Mouse (Mus musculus) hindbrain, embryonic 13.5 days (tissue): Measurements from ENCODE around the gene Ubald2. TPM values are rescaled to one million over a fixed set of nuclear protein-coding genes. Genes with fewer than 3 reads are reported as not detected.

Experiments used
- ATAC-seq: fragments of 200-750 bp; cut with Nextera tagmentation; 2 replicates; pipeline ENCODE4 v1.8.0; 2017; ENCODE audit warnings: moderate TSS enrichment; ENCODE audit not compliant: low FRiP score
- H3K27ac ChIP-seq: fragments of 300-500 bp; sonication (generic); 2 replicates; pipeline ENCODE4 v1.5.1; 2015; ENCODE audit warnings: inconsistent platforms, mild to moderate bottlenecking, moderate library complexity
- H3K27me3 ChIP-seq: fragments of 300-500 bp; sonication (generic); 2 replicates; pipeline ENCODE4 v1.6.1; 2015; ENCODE audit warnings: mild to moderate bottlenecking, inconsistent platforms
- H3K36me3 ChIP-seq: fragments of 300-500 bp; sonication (generic); 2 replicates; pipeline ENCODE4 v1.6.1; 2015; ENCODE audit warnings: mild to moderate bottlenecking, inconsistent platforms
- H3K4me1 ChIP-seq: fragments of 300-500 bp; sonication (generic); replicated peaks from 2 replicates; pipeline ENCODE4 v1.6.1; 2015; ENCODE audit warnings: inconsistent platforms
- H3K4me2 ChIP-seq: fragments of 300-500 bp; sonication (generic); 2 replicates; pipeline ENCODE4 v1.6.1; 2015; ENCODE audit warnings: inconsistent platforms, mild to moderate bottlenecking, moderate library complexity
- H3K4me3 ChIP-seq: fragments of 300-500 bp; sonication (generic); 2 replicates; pipeline ENCODE4 v1.5.1; 2015; ENCODE audit warnings: mild to moderate bottlenecking, inconsistent platforms
- H3K9ac ChIP-seq: fragments of 300-500 bp; sonication (generic); 2 replicates; pipeline ENCODE4 v1.6.1; 2015; ENCODE audit warnings: mild to moderate bottlenecking, inconsistent platforms
- H3K9me3 ChIP-seq: fragments of 300-500 bp; sonication (generic); 2 replicates; pipeline ENCODE4 v1.6.1; 2016; ENCODE audit warnings: inconsistent platforms
- WGBS: fragments of 180-500 bp; shearing (Covaris S2); methylation state at CpG from one replicate; pipeline ENCODE4 v1.1.7; 2015; 5-methylcytosine and 5-hydroxymethylcytosine counted together
- polyA plus RNA-seq: library from polyadenylated mRNA; unstranded; fragments of >200 nt; fragmentation: Nextera tagmentation; extraction: Ambion mirVana; gene quantifications from 2 replicates; pipeline ENCODE4 v1.2.1, GENCODE M21; 2015

Gene Ubald2
- polyA plus RNA-seq, 1 experiment from 2014 or later: 43.6 TPM

DNA sequence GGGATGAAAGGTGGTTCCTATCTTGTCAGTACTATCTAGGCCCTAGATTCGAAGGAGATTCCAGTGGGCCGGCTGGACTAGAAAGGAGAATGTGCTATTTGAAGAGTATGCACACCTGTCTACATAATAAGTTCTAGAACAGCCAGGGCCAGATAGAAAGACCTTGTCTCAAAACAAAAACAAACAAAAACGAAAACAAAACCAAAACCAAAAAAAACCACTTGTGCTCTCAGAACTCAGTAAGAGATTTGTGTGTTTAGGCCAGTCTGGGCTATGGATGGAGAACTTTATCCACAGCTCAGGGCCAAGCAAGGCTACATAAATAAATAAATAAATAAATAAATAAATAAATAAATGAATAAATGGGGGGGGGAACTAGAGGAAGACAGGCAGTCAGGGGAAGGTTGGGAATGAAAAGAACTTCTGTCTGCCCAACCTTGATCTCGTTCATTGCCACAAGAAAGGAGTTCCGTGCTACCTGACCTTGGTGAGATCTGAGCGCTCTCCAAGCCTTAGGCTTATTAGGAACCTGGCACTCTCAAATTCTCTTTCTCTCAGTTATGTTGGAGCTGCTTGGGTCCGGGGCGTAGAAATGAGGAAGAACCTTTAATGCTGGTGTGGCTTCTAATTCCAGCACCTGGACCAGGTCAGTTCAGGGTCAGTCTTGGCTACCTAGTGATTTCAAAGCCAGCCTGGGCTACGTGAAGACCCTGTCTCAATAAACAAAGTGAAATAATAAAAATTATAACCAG is 3.9 kb upstream of the Ubald2 start:
- no peak overlapping the region for H3K4me3 ChIP-seq
- H3K27me3 ChIP-seq: peaks cover 9% of the 10 kb centered on the region; the same call in 1 of the 2 replicates
- no peak overlapping the region for H3K9ac ChIP-seq
- no peaks in the 10 kb centered on the region for H3K9me3 ChIP-seq
- no peak overlapping the region for H3K27ac ChIP-seq
- no peak for ATAC-seq
- H3K36me3 ChIP-seq: no peaks in the 10 kb centered on the region
- H3K4me2 ChIP-seq: no peak overlapping the region
- peaks cover 5% of the 10 kb centered on the region for H3K4me1 ChIP-seq
- WGBS: 86% methylated on average over 9 of the region's 9 CpGs

DNA sequence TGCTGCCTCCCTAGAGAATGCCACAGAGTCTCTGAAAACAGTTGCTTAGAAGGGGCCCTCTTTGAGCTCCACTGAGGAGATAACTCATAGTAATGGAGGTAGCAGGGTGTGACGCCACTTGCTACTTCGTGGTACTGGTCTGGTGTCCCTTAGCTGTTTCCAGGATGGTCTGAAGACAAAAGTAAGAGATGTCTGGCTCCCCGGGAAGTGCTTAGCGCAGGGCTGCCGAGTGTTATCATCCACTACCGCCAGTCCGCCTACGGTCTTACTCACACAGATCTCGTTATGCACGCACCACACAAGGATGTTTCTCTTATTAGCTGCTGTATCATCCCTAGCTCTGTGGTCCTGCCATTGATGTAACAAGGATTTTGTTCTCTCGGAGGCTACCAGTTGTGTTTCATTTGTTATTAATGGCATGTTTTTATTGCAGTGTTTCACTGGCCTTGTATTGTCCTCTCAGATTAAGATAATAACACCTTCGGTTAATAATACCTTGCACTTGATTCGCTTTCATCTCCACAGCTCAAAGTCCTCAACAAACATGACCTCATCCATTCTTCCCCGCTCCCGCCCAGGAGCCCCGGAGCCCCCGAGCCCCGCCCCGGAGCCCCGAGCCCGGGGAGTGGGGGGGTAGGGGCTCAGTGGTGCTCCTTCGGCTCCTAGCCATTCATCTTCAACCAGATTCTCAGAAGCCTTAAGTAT is 3.0 kb upstream of the Ubald2 start:
- Histone ChIP-seq H3K4me3 (no peak overlapping the region), H3K4me1 (peaks cover 13% of the 10 kb centered on the region), H3K27ac (no peak overlapping the region), H3K4me2 (no peak overlapping the region), H3K9me3 (no peaks in the 10 kb centered on the region), H3K9ac (no peak overlapping the region), H3K36me3 (peaks cover 2% of the 10 kb centered on the region; the same call in 1 of the 2 replicates), H3K27me3 (peaks cover 9% of the 10 kb centered on the region; the same call in 1 of the 2 replicates)
- WGBS: 45% methylated on average over 22 of the region's 22 CpGs
- ATAC-seq: no peak

DNA sequence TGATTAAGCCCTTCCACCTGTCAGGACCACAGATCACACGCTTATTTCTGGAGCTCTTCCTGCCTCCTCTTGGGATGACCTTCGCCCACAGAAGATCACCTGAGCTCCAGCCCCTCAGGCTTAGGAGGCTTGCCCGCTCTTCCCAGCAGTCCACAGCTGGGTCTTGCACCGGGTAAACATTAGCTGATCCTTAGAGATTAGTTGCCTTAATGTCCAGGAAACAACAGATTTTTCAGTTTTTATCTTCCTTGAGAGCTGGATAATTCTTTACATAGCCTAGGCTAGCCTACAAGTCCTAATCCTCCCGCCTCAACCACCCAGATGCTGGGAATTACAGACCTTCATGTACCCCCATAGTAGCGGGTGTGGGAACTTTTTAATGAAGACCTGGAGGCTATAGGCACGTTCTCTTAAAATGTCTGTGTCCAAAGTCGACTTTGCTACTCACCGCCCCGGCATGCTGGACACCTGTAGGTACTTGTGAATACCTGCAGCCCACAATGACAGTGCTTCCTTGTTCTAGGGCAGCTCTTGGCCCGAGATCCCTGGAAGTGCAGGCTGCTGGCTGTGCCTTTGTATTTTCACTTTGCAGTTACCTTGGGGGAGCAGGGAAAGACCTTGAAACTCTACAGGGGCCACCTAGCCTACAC is 2.3 kb upstream of the Ubald2 start:
- Histone ChIP-seq H3K27ac (no peak overlapping the region), H3K9ac (no peak overlapping the region), H3K4me1 (peaks cover 20% of the 10 kb centered on the region), H3K4me3 (no peak overlapping the region), H3K9me3 (no peaks in the 10 kb centered on the region), H3K27me3 (peaks cover 9% of the 10 kb centered on the region; the same call in 1 of the 2 replicates), H3K4me2 (no peak overlapping the region), H3K36me3 (peaks cover 8% of the 10 kb centered on the region; the same call in 1 of the 2 replicates)
- no peak for ATAC-seq
- 56% methylated on average over 11 of the region's 11 CpGs for WGBS

DNA sequence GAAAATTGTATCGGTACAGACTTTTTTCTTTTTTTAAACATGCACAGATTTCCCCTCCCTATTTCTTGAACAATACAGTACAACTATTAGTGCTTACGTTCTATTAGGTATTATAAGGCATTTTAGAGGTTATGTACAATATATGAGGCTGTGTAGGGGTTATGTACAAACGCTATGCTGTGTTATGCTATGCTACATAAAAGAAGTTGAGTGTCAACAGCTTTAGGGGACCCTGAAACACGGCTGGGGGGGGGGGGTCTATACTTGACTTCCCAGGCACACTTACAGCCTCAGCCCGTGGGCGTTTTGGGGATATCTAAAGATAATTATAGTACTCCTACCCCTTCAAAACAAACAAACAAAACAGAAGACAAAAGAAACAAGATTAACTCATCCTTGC is 1.8 kb upstream of the Ubald2 start:
- H3K4me3 ChIP-seq: no peak overlapping the region
- H3K4me2 ChIP-seq: no peak overlapping the region
- no peak overlapping the region for H3K9ac ChIP-seq
- no peak for ATAC-seq
- H3K36me3 ChIP-seq: peaks cover 14% of the 10 kb centered on the region; the same call in 1 of the 2 replicates
- H3K27me3 ChIP-seq: peaks cover 9% of the 10 kb centered on the region; the same call in 1 of the 2 replicates
- 57% methylated on average over 6 of the region's 6 CpGs for WGBS
- H3K27ac ChIP-seq: no peak overlapping the region
- peaks cover 26% of the 10 kb centered on the region for H3K4me1 ChIP-seq
- H3K9me3 ChIP-seq: no peaks in the 10 kb centered on the region

DNA sequence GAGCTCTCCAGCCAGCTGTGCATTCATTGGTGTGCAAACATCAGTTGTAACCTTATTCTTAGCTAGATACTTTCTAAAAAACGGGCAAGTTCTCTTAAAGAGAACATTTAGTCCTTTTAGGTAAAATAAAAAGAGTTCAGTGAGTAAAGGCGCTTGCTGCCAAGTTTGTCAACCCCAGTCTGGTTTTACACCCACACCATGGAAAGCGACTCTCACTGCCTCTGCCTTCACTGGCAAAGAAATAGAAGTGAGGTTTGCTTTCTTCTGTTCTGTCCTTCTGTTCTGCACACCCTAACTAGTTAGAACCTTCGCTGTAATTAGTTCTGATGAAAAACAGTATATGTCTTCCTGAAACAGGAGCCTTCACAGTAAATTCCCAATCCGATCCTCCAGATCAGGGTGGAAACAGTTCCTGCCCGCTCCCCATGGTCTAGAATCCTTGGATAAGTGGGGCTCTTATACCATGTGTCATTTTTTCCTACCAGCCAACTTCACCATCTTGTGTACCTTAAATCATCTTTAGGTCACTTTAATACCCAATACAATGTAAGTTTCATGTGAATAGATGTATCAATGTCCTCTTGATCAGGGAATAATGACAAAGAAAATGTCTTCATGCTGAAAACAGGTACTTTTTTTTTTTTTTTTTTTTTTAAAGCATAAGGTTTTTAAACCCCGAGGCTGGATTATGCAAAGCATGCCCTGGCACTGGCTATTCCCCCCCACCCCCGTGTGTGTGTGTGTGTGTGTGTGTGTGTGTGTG is 1.1 kb upstream of the Ubald2 start:
- H3K4me2 ChIP-seq: no peak overlapping the region
- WGBS: 68% methylated on average over 8 of the region's 8 CpGs
- H3K9ac ChIP-seq: no peak overlapping the region
- H3K4me3 ChIP-seq: no peak overlapping the region
- peaks cover 21% of the 10 kb centered on the region; the same call in 1 of the 2 replicates for H3K36me3 ChIP-seq
- ATAC-seq: no peak
- no peak overlapping the region for H3K27ac ChIP-seq
- H3K27me3 ChIP-seq: peaks cover 9% of the 10 kb centered on the region; the same call in 1 of the 2 replicates
- H3K9me3 ChIP-seq: no peaks in the 10 kb centered on the region
- H3K4me1 ChIP-seq: peaks cover 32% of the 10 kb centered on the region

DNA sequence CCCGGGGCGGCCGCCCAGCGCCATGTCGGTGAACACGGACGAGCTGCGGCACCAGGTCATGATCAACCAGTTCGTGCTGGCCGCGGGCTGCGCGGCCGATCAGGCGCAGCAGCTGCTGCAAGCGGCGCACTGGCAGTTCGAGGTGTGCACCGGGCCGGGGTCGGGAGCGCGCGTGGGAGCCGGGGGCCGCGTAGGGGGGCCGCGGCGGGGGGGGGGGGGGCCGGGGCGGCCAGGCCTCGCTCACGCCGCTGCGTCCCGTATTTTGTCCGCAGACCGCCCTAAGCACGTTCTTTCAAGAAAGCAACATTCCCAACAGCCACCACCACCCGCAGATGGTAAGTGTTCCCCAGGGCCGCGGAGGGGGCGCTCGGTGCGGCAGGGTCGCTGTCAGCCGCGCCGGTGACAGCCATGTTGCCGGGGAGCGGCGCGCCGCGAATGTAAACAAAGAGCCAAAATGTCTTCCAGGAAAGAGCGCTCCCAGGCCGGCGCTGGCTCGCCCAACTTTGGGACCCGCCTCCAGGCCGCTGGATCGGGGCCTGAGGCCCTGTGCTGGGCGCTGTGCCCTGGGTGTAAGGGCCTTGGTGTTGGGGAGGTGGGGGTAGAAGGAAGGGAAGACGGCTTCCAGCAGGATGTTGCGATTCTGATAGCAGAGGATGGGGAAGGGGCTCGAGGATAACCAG is 533 bp downstream of the Ubald2 start:
- H3K9me3 ChIP-seq: no peaks in the 10 kb centered on the region
- under 1% methylated on average over 39 of the region's 67 CpGs for WGBS
- H3K27ac ChIP-seq: peak overlapping the region; percentile 96
- peak; percentile 24 for ATAC-seq
- H3K4me2 ChIP-seq: peak overlapping the region; percentile 87
- peaks cover 28% of the 10 kb centered on the region for H3K36me3 ChIP-seq
- H3K9ac ChIP-seq: peak overlapping the region; percentile 94
- peak overlapping the region; percentile 88 for H3K4me3 ChIP-seq
- H3K27me3 ChIP-seq: peaks cover 9% of the 10 kb centered on the region; the same call in 1 of the 2 replicates
- H3K4me1 ChIP-seq: peaks cover 32% of the 10 kb centered on the region

DNA sequence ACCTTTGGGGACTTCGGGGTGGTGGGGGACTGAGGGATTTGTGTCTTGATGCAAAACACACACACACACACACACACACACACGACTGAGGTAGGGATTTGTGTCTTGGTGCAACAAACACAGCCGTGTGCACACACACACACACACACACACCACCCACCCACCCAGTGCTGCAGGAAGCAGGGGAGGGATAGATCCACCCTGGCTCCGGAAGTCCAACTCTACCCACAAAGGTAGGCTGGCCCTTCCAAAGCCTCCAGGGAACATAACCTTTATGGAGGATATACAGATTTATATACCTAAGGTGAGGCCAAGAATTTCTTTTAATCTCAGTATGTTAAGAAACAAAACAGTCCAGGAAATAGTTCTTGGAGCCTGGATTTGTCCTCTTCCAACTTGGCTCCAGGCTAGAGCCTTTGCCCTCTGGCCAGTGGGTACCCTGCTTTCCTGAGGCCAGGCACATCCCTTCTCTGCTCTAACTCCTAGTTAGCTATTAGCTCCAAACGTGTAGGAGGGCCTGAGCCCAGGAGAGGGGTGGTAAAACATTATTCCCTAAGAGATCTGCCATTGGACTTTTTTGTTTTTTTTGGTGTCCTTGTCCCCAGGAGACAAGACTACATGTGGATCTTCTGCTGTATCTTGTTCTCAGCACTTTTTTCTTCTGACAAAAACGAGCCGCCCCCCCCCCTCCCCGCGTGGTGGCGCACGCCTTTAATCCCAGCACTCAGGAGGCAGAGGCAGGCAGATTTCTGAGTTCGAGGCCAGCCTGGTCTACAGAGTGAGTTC is 1.3 kb downstream of the Ubald2 start:
- H3K27me3 ChIP-seq: peaks cover 9% of the 10 kb centered on the region; the same call in 1 of the 2 replicates
- H3K9ac ChIP-seq: peak overlapping the region; percentile 94
- peaks cover 32% of the 10 kb centered on the region for H3K4me1 ChIP-seq
- peak overlapping the region; percentile 87 for H3K4me2 ChIP-seq
- 50% methylated on average over 12 of the region's 12 CpGs for WGBS
- H3K9me3 ChIP-seq: no peaks in the 10 kb centered on the region
- H3K36me3 ChIP-seq: peaks cover 30% of the 10 kb centered on the region
- ATAC-seq: no peak
- H3K27ac ChIP-seq: peak overlapping the region; percentile 96
- H3K4me3 ChIP-seq: peak overlapping the region; percentile 88

DNA sequence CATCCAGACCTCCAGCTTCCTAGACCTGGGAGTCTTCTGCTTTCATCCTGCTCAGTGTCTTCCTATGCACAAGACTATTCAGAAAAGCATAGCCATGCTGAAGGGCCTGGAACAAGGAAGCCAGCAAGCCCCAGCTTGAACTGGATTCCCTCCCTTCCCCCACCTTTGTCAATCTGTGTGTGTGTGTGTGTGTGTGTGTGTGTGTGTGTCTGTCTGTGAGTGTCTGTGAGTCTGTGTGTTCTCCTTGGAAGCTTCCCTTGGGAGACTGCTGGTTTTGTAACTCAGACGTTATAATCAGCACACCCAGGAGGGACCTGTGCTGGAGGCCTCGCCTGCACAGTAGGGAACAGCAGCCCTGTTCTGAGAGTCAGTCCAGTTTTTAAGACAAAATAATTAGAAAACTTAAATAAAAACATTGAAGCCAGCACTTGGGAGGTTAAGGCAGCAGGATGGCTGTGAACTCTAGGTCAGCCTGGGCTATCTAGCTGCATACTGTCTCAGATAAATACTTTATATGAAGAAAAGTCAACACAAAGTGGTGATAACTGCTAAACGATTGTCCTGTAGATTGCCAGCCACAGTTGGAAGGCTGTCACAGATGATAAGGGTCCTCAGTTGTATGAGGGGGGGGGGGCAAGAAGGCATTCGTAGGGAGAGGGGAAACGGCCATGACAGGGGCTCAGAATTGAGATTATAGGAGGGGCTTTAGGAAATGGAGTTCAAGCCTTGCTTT is 2.3 kb downstream of the Ubald2 start:
- peak overlapping the region; percentile 66 for H3K9ac ChIP-seq
- peaks cover 30% of the 10 kb centered on the region for H3K36me3 ChIP-seq
- H3K4me3 ChIP-seq: peak overlapping the region; percentile 88
- peaks cover 36% of the 10 kb centered on the region for H3K4me1 ChIP-seq
- H3K27me3 ChIP-seq: peaks cover 8% of the 10 kb centered on the region; the same call in 1 of the 2 replicates
- 42% methylated on average over 5 of the region's 5 CpGs for WGBS
- peak overlapping the region; percentile 87 for H3K4me2 ChIP-seq
- ATAC-seq: no peak
- 0 out of 2 replicates have a peak overlapping the region, but pooled peaks have one; percentile 32 for H3K27ac ChIP-seq
- H3K9me3 ChIP-seq: no peaks in the 10 kb centered on the region

DNA sequence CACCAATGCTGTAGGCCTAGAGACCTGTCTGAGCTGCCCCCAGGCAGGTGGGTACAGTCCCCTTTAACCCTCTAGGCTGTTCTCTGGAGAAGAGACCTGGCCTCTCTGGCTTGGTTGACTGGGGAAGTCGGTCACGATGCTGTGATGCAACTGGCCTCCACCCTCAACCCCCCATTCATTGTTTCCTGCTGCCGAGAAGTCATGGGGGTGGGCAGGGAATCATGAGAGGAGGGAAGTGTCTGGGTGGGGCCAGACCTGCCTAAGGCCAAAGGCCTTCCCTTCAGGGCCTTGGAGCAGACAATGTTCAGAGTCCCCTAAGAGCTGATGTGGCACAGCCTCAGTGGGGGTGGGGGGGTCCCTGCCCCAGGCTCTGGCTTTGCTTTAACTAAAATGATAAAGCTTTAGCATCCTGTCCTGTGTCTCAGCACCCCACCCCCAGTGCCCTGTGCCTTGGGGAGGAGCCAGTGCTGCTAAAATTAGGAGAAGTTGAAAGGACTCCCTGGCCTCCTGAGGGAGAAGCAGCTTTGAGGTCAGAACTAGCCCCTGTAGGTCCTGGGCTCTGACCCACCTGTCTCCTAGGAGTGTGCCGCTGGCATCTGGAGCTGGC is 2.9 kb downstream of the Ubald2 start:
- peak overlapping the region; percentile 87 for H3K4me2 ChIP-seq
- peak overlapping the region; percentile 66 for H3K9ac ChIP-seq
- no peaks in the 10 kb centered on the region for H3K9me3 ChIP-seq
- peaks cover 1% of the 10 kb centered on the region; the same call in 1 of the 2 replicates for H3K27me3 ChIP-seq
- peaks cover 30% of the 10 kb centered on the region for H3K36me3 ChIP-seq
- H3K4me1 ChIP-seq: peaks cover 36% of the 10 kb centered on the region
- H3K4me3 ChIP-seq: peak overlapping the region; percentile 7; the same call in 1 of the 2 replicates
- H3K27ac ChIP-seq: peak overlapping the region; percentile 32; the same call in 1 of the 2 replicates
- 56% methylated on average over 4 of the region's 4 CpGs for WGBS
- ATAC-seq: no peak

DNA sequence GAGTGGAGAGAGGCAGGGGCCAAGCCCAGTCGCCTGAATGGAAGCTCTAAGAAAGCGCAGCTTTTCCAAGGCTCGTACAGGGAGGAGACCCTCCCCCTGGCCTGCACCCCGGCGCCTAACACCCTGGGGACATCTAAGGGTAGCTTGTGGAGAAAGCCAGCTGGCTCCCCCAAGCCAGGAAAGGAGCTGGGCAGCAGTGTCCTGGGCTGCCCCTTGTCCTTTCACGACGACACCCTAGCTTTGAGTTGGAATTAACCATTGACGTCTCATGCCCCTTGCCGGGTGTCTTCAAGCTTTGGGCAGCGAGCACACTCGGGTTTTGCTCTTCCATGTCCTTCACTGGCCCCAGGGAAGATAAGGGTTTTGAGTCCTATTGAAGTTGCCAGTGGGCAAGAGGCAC is 3.6 kb downstream of the Ubald2 start:
- Histone ChIP-seq H3K9ac (peak overlapping the region; percentile 66), H3K27me3 (no peaks in the 10 kb centered on the region), H3K36me3 (peaks cover 30% of the 10 kb centered on the region), H3K4me2 (no peak overlapping the region), H3K4me3 (no peak overlapping the region), H3K27ac (no peak overlapping the region), H3K9me3 (no peaks in the 10 kb centered on the region), H3K4me1 (peaks cover 41% of the 10 kb centered on the region)
- 81% methylated on average over 11 of the region's 11 CpGs for WGBS
- ATAC-seq: no peak
